Mouse (Mus musculus): ENCODE data around the gene Ddx19a.

- TF ChIP-seq USF1 (IDR thresholded peaks at IDR 0.05; ENCODE audit: low read depth) (no peak), CTCF (IDR thresholded peaks at IDR 0.05; ENCODE audit: control insufficient read depth, insufficient read depth, insufficient read length) (no peak), MAX (IDR thresholded peaks at IDR 0.05) (no peak), MYOD1 (IDR thresholded peaks at IDR 0.05; ENCODE audit: control insufficient read depth, insufficient read length, low read depth) (no peak), MYOG (IDR thresholded peaks at IDR 0.05; ENCODE audit: control insufficient read depth, extremely low read depth, insufficient read length) (no peak), CEBPB (IDR thresholded peaks at IDR 0.05; ENCODE audit: low read depth) (no peak)
Observed at GRCm38 (mm10) chr8:111034276-111034675, 36.7 kb upstream of the Ddx19a start.

Measured in C2C12 (cell line).